Mouse (Mus musculus): ENCODE results near the gene Rpgr. TPM values are rescaled to one million over a fixed set of nuclear protein-coding genes. Genes with fewer than 3 reads are reported as not detected.

Gene Rpgr
- polyA plus RNA-seq, 1 experiment from 2014 or later = 11.9 TPM

- Histone ChIP-seq H3K4me1 (ENCODE audit: control insufficient read depth, insufficient read depth, low read length) (no peaks in the 10 kb centered on the region), H3K4me2 (ENCODE audit: low read depth, low read length) (no peak overlapping the region), H3K27ac (ENCODE audit: low read length) (no peak overlapping the region), H3K27me3 (ENCODE audit: control insufficient read depth, insufficient read depth, low read length) (no peaks in the 10 kb centered on the region), H3K9ac (ENCODE audit: low read length) (no peak overlapping the region), H3K4me3 (replicated peaks; ENCODE audit: low read length) (no peak overlapping the region), H3K36me3 (ENCODE audit: control insufficient read depth, insufficient read depth, low read length) (no peaks in the 10 kb centered on the region), H3K9me3 (replicated peaks; ENCODE audit: control insufficient read depth, low read length) (no peaks in the 10 kb centered on the region)
- ATAC-seq (ENCODE audit: insufficient read depth, low FRiP score) = no peak
- WGBS = 83% methylated on average over 2 of the region's 2 CpGs
These were observed 153.4 kb downstream of the Rpgr start for GRCm38 (mm10) chrX:10063361-10063760.

GRCm38 (mm10) chrX:10062201-10062600 is 154.5 kb downstream of the Rpgr start:
- ATAC-seq (ENCODE audit: insufficient read depth, low FRiP score) = no peak
- H3K9me3 ChIP-seq (replicated peaks; ENCODE audit: control insufficient read depth, low read length) = no peaks in the 10 kb centered on the region
- H3K4me1 ChIP-seq (ENCODE audit: control insufficient read depth, insufficient read depth, low read length) = no peaks in the 10 kb centered on the region

GRCm38 (mm10) chrX:10034666-10035065 is 182.1 kb downstream of the Rpgr start:
- H3K9me3 ChIP-seq (replicated peaks; ENCODE audit: control insufficient read depth, low read length) = no peaks in the 10 kb centered on the region
- no peaks in the 10 kb centered on the region for H3K27me3 ChIP-seq (ENCODE audit: control insufficient read depth, insufficient read depth, low read length)
- H3K4me3 ChIP-seq (replicated peaks; ENCODE audit: low read length) = no peak overlapping the region
- H3K27ac ChIP-seq (ENCODE audit: low read length) = no peak overlapping the region
- H3K4me1 ChIP-seq (ENCODE audit: control insufficient read depth, insufficient read depth, low read length) = no peaks in the 10 kb centered on the region
- no peak overlapping the region for H3K9ac ChIP-seq (ENCODE audit: low read length)
- no peak for ATAC-seq (ENCODE audit: insufficient read depth, low FRiP score)
- no peaks in the 10 kb centered on the region for H3K36me3 ChIP-seq (ENCODE audit: control insufficient read depth, insufficient read depth, low read length)
- H3K4me2 ChIP-seq (ENCODE audit: low read depth, low read length) = no peak overlapping the region

More at GRCm38 (mm10) chrX:10062201-10062600, 154.5 kb downstream of the Rpgr start:
- Histone ChIP-seq H3K9ac (ENCODE audit: low read length) (no peak overlapping the region), H3K4me3 (replicated peaks; ENCODE audit: low read length) (no peak overlapping the region), H3K27ac (ENCODE audit: low read length) (no peak overlapping the region), H3K27me3 (ENCODE audit: control insufficient read depth, insufficient read depth, low read length) (no peaks in the 10 kb centered on the region), H3K4me2 (ENCODE audit: low read depth, low read length) (no peak overlapping the region), H3K36me3 (ENCODE audit: control insufficient read depth, insufficient read depth, low read length) (no peaks in the 10 kb centered on the region)
- 84% methylated on average over 4 of the region's 4 CpGs for WGBS

Other genes with a start within 250 kb of the Rpgr start
- gene Srpx, start 99.2 kb downstream of the Rpgr start, polyA plus RNA-seq (2015; fragmentation: Nextera tagmentation; extraction: Ambion mirVana) = 30.0 and 36.6 TPM in 2 replicates
- 8.7 and 9.7 TPM in 2 replicates for gene Otc, start 35.4 kb upstream of the Rpgr start, polyA plus RNA-seq (2015; fragmentation: Nextera tagmentation; extraction: Ambion mirVana)